Mouse (Mus musculus) liver, postnatal 0 days (tissue): ENCODE measurements around the gene Thtpa.

ENCODE experiments used
- CTCF ChIP-seq: sonication (generic); IDR thresholded peaks from 2 replicates; pipeline ENCODE4 v1.5.1; 2016; ENCODE audit warnings: antibody characterized with exemption, low read depth
- EP300 ChIP-seq: IDR thresholded peaks from 2 replicates; pipeline ENCODE4 v1.6.1; 2016; ENCODE audit warnings: antibody characterized with exemption, low read depth, mild to moderate bottlenecking

- TF ChIP-seq EP300 = no peak
- TF ChIP-seq CTCF = peak; percentile 83
These were observed 27.4 kb downstream of the Thtpa start for GRCm38 (mm10) chr14:55121947-55122346.
